Mouse (Mus musculus): ENCODE results near the gene Ormdl3. TPM values are rescaled to one million over a fixed set of nuclear protein-coding genes. Genes with fewer than 3 reads are reported as not detected.
"Not testable (repeated sequence)": the region's sequence is repeated elsewhere in the genome, so short reads cannot be mapped to it uniquely, and the experiment has no call there.

The Ormdl3 gene
- polyA plus RNA-seq, 1 experiment, result 111 TPM

DNA sequence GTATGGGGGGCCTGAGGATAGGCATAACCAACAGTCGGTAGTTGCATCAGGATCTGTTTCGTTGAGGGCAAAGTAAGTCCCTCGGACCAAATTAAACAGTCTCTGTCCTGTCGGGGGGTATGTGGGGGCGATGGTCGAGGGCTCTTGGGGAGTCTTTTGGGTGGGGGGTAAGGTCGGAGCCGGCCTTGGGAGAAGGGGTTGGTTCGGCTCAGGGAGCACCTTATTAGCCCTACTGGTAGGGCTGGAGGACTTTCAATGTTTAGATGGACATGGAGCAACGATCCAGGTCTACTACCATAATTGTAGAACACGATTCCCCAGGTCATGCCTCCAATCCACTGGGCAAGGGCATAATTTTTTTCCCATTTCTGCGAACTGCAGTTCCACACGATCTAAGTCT lies 33.6 kb upstream of the Ormdl3 start:
- no peak overlapping the region for H3K4me3 ChIP-seq (ENCODE audit: control insufficient read depth, low read depth, low read length)
- no peaks in the 10 kb centered on the region for H3K36me3 ChIP-seq (ENCODE audit: control insufficient read depth, insufficient read depth, low read length)
- H3K4me1 ChIP-seq (ENCODE audit: control insufficient read depth, insufficient read depth, low read length), result no peaks in the 10 kb centered on the region
- TF ChIP-seq CTCF (IDR thresholded peaks at IDR 0.05; ENCODE audit: control insufficient read depth, insufficient read depth, insufficient replicate concordance, low read depth, low read length) (no peak), POLR2A (IDR thresholded peaks at IDR 0.05; ENCODE audit: control insufficient read depth, low read depth, low read length) (no peak)
- no peak overlapping the region for H3K27ac ChIP-seq (ENCODE audit: control insufficient read depth, insufficient read depth, low read depth, low read length)
- H3K27me3 ChIP-seq (ENCODE audit: control insufficient read depth, insufficient read depth, low read length), result no peaks in the 10 kb centered on the region

DNA sequence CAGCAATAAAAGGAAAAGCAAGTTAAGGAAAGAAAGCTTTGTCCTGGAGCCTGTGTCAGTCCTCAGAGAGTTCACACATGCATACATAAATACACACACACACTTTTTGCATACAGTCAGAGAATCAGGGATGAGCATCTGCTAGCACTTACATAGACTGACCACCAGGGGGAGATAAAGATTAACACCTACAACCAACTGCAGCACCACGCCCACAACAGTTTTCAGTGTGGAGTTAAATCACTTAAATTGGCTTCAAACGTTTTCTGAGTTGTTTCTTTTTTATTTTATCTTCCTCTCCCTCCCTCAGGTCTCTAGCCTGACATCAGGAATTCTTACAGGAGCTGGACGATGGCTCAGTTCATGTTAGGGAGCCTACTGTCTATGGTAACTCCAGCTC lies 19.6 kb upstream of the Ormdl3 start:
- H3K4me3 ChIP-seq (ENCODE audit: control insufficient read depth, low read depth, low read length), result no peak overlapping the region
- H3K36me3 ChIP-seq (ENCODE audit: control insufficient read depth, insufficient read depth, low read length), result no peaks in the 10 kb centered on the region
- H3K27me3 ChIP-seq (ENCODE audit: control insufficient read depth, insufficient read depth, low read length), result no peaks in the 10 kb centered on the region
- TF ChIP-seq CTCF (IDR thresholded peaks at IDR 0.05; ENCODE audit: control insufficient read depth, insufficient read depth, insufficient replicate concordance, low read depth, low read length), result peak; percentile 13; the same call in 1 of the 2 replicates
- no peak for TF ChIP-seq POLR2A (IDR thresholded peaks at IDR 0.05; ENCODE audit: control insufficient read depth, low read depth, low read length)
- peaks cover 6% of the 10 kb centered on the region for H3K4me1 ChIP-seq (ENCODE audit: control insufficient read depth, insufficient read depth, low read length)
- H3K27ac ChIP-seq (ENCODE audit: control insufficient read depth, insufficient read depth, low read depth, low read length), result no peak overlapping the region

DNA sequence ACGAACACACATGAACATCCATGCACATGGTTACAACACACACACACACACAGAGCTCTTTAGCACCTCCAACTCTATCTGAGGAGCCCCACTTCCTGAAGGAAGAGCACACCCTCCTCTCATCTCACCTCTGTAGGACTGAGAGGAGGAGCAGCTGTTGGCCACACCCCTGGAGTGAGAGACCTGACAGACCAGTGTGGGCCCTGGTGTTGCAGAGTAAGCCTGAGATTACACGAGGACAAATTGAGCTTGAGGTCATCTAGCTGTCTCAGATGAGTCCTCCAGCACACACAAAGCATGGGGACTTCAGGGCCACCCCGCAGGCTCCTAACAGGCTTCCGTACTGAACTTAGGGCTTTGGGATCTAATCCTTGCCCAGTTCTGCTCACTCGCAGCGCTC lies 17.7 kb upstream of the Ormdl3 start:
- not testable (repeated sequence) for H3K36me3 ChIP-seq (ENCODE audit: control insufficient read depth, insufficient read depth, low read length); H3K4me3 ChIP-seq (ENCODE audit: control insufficient read depth, low read depth, low read length); H3K27ac ChIP-seq (ENCODE audit: control insufficient read depth, insufficient read depth, low read depth, low read length); H3K27me3 ChIP-seq (ENCODE audit: control insufficient read depth, insufficient read depth, low read length); H3K4me1 ChIP-seq (ENCODE audit: control insufficient read depth, insufficient read depth, low read length)

DNA sequence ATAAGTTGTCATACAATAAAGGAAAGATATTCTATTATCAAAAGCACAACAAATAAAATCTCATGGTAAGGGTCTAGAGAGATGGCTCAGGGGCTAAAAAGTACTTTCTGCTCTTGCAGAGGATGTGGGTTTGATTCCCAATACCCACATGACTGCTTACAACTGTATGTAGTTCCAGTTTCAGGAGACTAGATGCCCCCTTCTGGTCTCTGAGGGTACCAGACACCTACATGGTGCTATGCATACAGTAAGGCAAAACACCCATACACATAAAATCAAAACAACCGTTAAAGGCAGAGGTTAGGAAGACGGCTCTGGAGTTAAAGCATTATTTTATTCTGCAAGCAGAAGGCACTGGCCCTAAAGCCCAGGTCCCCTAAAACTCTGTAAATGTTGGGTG lies 16.8 kb upstream of the Ormdl3 start:
- Histone ChIP-seq H3K27ac (ENCODE audit: control insufficient read depth, insufficient read depth, low read depth, low read length) (no peak overlapping the region), H3K4me1 (ENCODE audit: control insufficient read depth, insufficient read depth, low read length) (peaks cover 7% of the 10 kb centered on the region), H3K4me3 (ENCODE audit: control insufficient read depth, low read depth, low read length) (no peak overlapping the region), H3K36me3 (ENCODE audit: control insufficient read depth, insufficient read depth, low read length) (no peaks in the 10 kb centered on the region), H3K27me3 (ENCODE audit: control insufficient read depth, insufficient read depth, low read length) (no peaks in the 10 kb centered on the region)
- no peak for TF ChIP-seq CTCF (IDR thresholded peaks at IDR 0.05; ENCODE audit: control insufficient read depth, insufficient read depth, insufficient replicate concordance, low read depth, low read length)
- no peak for TF ChIP-seq POLR2A (IDR thresholded peaks at IDR 0.05; ENCODE audit: control insufficient read depth, low read depth, low read length)

DNA sequence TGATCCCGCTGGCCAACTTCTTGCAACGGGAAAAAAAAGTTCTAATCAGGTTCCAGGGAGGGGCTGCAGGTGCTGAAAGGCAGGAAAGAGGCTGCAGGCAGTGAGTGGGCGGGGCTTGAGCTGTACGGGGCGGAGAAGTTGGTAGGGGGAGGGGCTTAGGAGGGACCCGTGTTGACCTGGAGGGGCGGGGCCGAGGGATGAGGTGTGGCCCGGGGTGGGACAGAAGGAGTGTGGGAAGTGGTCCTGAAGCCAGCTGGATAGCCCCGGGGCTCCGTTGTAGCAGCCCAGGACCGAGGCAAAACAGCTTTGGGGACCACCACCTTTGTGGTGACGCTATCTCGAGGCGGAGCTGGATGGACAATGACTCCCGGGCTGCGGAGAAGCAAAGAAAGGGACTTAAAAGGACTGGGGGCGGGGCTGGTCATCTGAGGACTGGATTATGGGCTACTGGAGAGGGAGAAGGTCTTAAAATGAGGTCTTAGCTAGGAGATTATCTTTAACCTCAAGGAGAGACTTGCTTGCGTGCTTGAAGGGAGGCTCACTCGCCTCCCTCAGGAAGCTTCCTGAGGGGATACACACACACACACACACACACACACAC lies 15.0 kb upstream of the Ormdl3 start:
- H3K27ac ChIP-seq (ENCODE audit: control insufficient read depth, insufficient read depth, low read depth, low read length), result no peak overlapping the region
- H3K4me3 ChIP-seq (ENCODE audit: control insufficient read depth, low read depth, low read length), result peak overlapping the region; percentile 19
- H3K4me1 ChIP-seq (ENCODE audit: control insufficient read depth, insufficient read depth, low read length), result peaks cover 21% of the 10 kb centered on the region
- TF ChIP-seq POLR2A (IDR thresholded peaks at IDR 0.05; ENCODE audit: control insufficient read depth, low read depth, low read length), result no peak
- TF ChIP-seq CTCF (IDR thresholded peaks at IDR 0.05; ENCODE audit: control insufficient read depth, insufficient read depth, insufficient replicate concordance, low read depth, low read length), result no peak
- no peaks in the 10 kb centered on the region for H3K36me3 ChIP-seq (ENCODE audit: control insufficient read depth, insufficient read depth, low read length)
- no peaks in the 10 kb centered on the region for H3K27me3 ChIP-seq (ENCODE audit: control insufficient read depth, insufficient read depth, low read length)

DNA sequence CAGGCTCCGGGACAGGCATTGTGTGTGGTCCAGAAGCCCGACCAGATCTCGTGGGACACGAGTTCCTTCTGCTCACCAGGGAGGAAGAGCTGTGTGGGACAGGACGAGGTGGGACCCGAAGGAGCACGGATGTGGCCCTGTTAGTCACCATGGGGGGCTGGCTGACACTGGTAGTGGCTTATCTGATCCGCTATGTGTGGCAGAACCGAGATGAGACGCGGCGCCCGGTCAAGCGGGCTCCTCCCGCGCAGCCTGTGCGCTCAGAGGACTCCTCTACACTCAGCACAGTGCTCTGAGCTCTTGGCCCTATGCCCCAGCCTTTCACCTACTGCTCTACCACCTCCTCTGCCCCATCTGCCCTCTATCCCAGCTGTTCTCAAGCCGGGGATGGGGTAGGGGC lies 12.1 kb upstream of the Ormdl3 start:
- Histone ChIP-seq H3K27me3 (ENCODE audit: control insufficient read depth, insufficient read depth, low read length) (no peaks in the 10 kb centered on the region), H3K4me1 (ENCODE audit: control insufficient read depth, insufficient read depth, low read length) (peaks cover 23% of the 10 kb centered on the region), H3K27ac (ENCODE audit: control insufficient read depth, insufficient read depth, low read depth, low read length) (no peak overlapping the region), H3K4me3 (ENCODE audit: control insufficient read depth, low read depth, low read length) (no peak overlapping the region), H3K36me3 (ENCODE audit: control insufficient read depth, insufficient read depth, low read length) (no peaks in the 10 kb centered on the region)
- TF ChIP-seq POLR2A (IDR thresholded peaks at IDR 0.05; ENCODE audit: control insufficient read depth, low read depth, low read length) (no peak), CTCF (IDR thresholded peaks at IDR 0.05; ENCODE audit: control insufficient read depth, insufficient read depth, insufficient replicate concordance, low read depth, low read length) (no peak)

DNA sequence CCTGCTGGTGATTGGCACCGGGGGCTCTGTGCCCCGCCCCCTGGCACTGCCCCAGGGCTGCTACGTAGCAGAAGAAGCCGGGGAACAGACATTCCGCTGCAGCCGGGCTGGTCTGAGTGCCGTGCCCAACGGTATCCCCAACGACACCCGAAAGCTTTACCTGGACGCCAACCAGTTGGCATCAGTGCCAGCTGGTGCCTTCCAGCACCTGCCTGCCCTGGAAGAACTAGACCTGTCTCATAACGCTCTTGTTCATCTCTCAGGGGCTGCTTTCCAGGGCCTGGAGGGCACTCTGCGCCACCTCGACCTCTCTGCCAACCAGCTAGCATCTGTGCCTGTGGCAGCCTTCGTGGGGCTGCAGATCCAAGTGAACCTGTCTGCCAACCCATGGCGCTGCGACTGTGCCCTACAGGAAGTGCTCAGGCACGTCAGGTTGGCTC lies 11.7 kb upstream of the Ormdl3 start:
- Histone ChIP-seq H3K36me3 (ENCODE audit: control insufficient read depth, insufficient read depth, low read length) (no peaks in the 10 kb centered on the region), H3K4me1 (ENCODE audit: control insufficient read depth, insufficient read depth, low read length) (peaks cover 23% of the 10 kb centered on the region), H3K4me3 (ENCODE audit: control insufficient read depth, low read depth, low read length) (no peak overlapping the region), H3K27ac (ENCODE audit: control insufficient read depth, insufficient read depth, low read depth, low read length) (no peak overlapping the region), H3K27me3 (ENCODE audit: control insufficient read depth, insufficient read depth, low read length) (no peaks in the 10 kb centered on the region)
- TF ChIP-seq CTCF (IDR thresholded peaks at IDR 0.05; ENCODE audit: control insufficient read depth, insufficient read depth, insufficient replicate concordance, low read depth, low read length) (no peak), POLR2A (IDR thresholded peaks at IDR 0.05; ENCODE audit: control insufficient read depth, low read depth, low read length) (no peak)

DNA sequence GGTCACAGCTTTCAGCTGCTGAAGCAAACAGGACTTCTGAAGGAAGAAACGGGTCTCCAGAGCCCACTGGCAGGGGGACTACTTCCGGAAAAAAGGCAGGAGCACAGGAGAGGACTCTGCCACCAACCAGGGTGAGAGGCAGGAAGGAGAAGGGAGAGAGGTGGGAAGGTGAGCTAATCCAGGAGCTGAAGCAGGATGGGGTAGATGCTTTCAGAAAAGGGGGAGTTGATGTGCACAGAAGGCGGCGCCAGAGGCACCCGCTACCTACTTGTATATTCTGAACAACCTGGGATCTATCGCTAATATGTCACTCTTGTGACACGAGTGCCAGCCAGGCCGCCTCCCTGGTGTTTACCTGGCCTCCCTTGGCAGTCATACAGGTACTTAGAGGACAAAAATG lies 10.8 kb upstream of the Ormdl3 start, which contains the start of gene Lrrc3c:
TSS of gene Lrrc3c (plus strand) at position 301 of the 400 bp plus-strand sequence.
- peaks cover 23% of the 10 kb centered on the region for H3K4me1 ChIP-seq (ENCODE audit: control insufficient read depth, insufficient read depth, low read length)
- H3K27me3 ChIP-seq (ENCODE audit: control insufficient read depth, insufficient read depth, low read length), result no peaks in the 10 kb centered on the region
- H3K36me3 ChIP-seq (ENCODE audit: control insufficient read depth, insufficient read depth, low read length), result no peaks in the 10 kb centered on the region
- TF ChIP-seq POLR2A (IDR thresholded peaks at IDR 0.05; ENCODE audit: control insufficient read depth, low read depth, low read length), result no peak
- peak within 1 kb of the TSS; percentile 2; the same call in 1 of the 2 replicates for H3K4me3 ChIP-seq (ENCODE audit: control insufficient read depth, low read depth, low read length)
- no peak within 1 kb of the TSS for H3K27ac ChIP-seq (ENCODE audit: control insufficient read depth, insufficient read depth, low read depth, low read length)

Measured in testis, adult 2 months (tissue).